Mouse (Mus musculus): ENCODE data around the gene Scnn1a. TPM values are rescaled to one million over a fixed set of nuclear protein-coding genes. Genes with fewer than 3 reads are reported as not detected.

Gene Scnn1a
- polyA plus RNA-seq, 2 experiments, result 1.9 to 2.5 TPM

- H3K27ac ChIP-seq (replicated peaks; ENCODE audit: low read depth, low read length), result peak overlapping the region; percentile 43
- no peak for TF ChIP-seq POLR2A (IDR thresholded peaks at IDR 0.05; ENCODE audit: borderline replicate concordance, extremely low read depth, insufficient read depth, insufficient read length)
- 0 out of 2 replicates have a peak overlapping the region, but pooled peaks have one; percentile 5 for H3K4me3 ChIP-seq (replicated peaks; ENCODE audit: low read length)
- H3K9me3 ChIP-seq (ENCODE audit: control insufficient read depth, low read length), result no peaks in the 10 kb centered on the region
- H3K27me3 ChIP-seq (ENCODE audit: control insufficient read depth, insufficient read depth, low read length), result no peaks in the 10 kb centered on the region
- H3K4me2 ChIP-seq (replicated peaks; ENCODE audit: low read depth, low read length, severe bottlenecking), result peak overlapping the region; percentile 37
- DNase-seq (ENCODE audit: low spot score) (peak; percentile 40), ATAC-seq (ENCODE audit: low FRiP score, low read depth) (0 out of 2 replicates have a peak, but pooled peaks have one; percentile 20)
- H3K36me3 ChIP-seq (ENCODE audit: control insufficient read depth, insufficient read depth, low read length), result peaks cover 27% of the 10 kb centered on the region
- peaks cover 48% of the 10 kb centered on the region for H3K4me1 ChIP-seq (ENCODE audit: control insufficient read depth, insufficient read depth, low read length)
- H3K9ac ChIP-seq (ENCODE audit: low read depth, low read length, severe bottlenecking), result peak overlapping the region; percentile 9; the same call in 1 of the 2 replicates
- whole genome bisulfite sequencing, result 11% methylated on average over 13 of the region's 14 CpGs
Observed at GRCm38 (mm10) chr6:125354352-125355151, 34.1 kb downstream of the Scnn1a start.

DNA sequence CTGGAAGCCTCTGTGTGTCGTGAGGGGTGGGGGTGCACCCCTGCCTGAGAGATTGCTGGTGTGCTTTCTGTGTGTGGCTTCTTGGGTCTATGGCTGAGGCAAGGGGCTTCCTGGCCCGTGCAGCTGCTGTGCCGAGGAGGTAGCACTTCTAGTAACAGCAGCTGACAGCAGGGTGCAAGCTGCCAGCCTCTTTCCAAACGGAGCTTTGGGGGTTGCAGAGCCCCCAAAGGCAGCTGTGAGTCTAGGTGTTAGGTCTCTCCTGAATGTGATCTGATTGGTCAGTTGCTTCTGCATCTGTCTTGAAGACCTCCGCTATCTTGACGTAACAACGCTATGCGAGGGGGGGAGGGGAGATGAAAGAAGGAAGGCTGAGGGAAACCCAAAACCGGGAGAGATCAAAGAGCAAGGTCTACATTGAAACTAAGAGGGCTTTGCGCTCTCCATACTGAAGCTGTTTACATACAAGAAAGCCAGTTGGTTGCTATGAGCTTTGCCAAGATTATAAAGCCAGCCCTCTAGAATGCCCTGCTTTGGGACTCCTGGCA is 34.8 kb downstream of the Scnn1a start:
- ATAC-seq (ENCODE audit: low FRiP score, low read depth) (peak; percentile 51), DNase-seq (ENCODE audit: low spot score) (peak; percentile 29)
- Histone ChIP-seq H3K9ac (ENCODE audit: low read depth, low read length, severe bottlenecking) (no peak overlapping the region), H3K36me3 (ENCODE audit: control insufficient read depth, insufficient read depth, low read length) (peaks cover 33% of the 10 kb centered on the region), H3K4me3 (replicated peaks; ENCODE audit: low read length) (0 out of 2 replicates have a peak overlapping the region, but pooled peaks have one; percentile 5), H3K4me1 (ENCODE audit: control insufficient read depth, insufficient read depth, low read length) (peaks cover 48% of the 10 kb centered on the region), H3K27me3 (ENCODE audit: control insufficient read depth, insufficient read depth, low read length) (no peaks in the 10 kb centered on the region), H3K9me3 (ENCODE audit: control insufficient read depth, low read length) (no peaks in the 10 kb centered on the region), H3K27ac (replicated peaks; ENCODE audit: low read depth, low read length) (peak overlapping the region; percentile 43; the same call in 1 of the 2 replicates), H3K4me2 (replicated peaks; ENCODE audit: low read depth, low read length, severe bottlenecking) (peak overlapping the region; percentile 37)
- WGBS, result 7% methylated on average over 10 of the region's 10 CpGs
- TF ChIP-seq POLR2A (IDR thresholded peaks at IDR 0.05; ENCODE audit: borderline replicate concordance, extremely low read depth, insufficient read depth, insufficient read length), result no peak

- H3K4me2 ChIP-seq (replicated peaks; ENCODE audit: low read depth, low read length, severe bottlenecking), result no peak overlapping the region
Observed at GRCm38 (mm10) chr6:125356264-125356663, 35.8 kb downstream of the Scnn1a start.

GRCm38 (mm10) chr6:125357334-125357733 is 36.9 kb downstream of the Scnn1a start:
- 85% methylated on average over 15 of the region's 15 CpGs for WGBS
- Histone ChIP-seq H3K4me3 (replicated peaks; ENCODE audit: low read length) (no peak overlapping the region), H3K9me3 (ENCODE audit: control insufficient read depth, low read length) (no peaks in the 10 kb centered on the region), H3K27me3 (ENCODE audit: control insufficient read depth, insufficient read depth, low read length) (no peaks in the 10 kb centered on the region; the same call in 1 of the 2 replicates), H3K36me3 (ENCODE audit: control insufficient read depth, insufficient read depth, low read length) (peaks cover 54% of the 10 kb centered on the region), H3K4me2 (replicated peaks; ENCODE audit: low read depth, low read length, severe bottlenecking) (no peak overlapping the region), H3K4me1 (ENCODE audit: control insufficient read depth, insufficient read depth, low read length) (peaks cover 34% of the 10 kb centered on the region), H3K9ac (ENCODE audit: low read depth, low read length, severe bottlenecking) (no peak overlapping the region), H3K27ac (replicated peaks; ENCODE audit: low read depth, low read length) (no peak overlapping the region)
- ATAC-seq (ENCODE audit: low FRiP score, low read depth) (no peak), DNase-seq (ENCODE audit: low spot score) (no peak)
- no peak for TF ChIP-seq POLR2A (IDR thresholded peaks at IDR 0.05; ENCODE audit: borderline replicate concordance, extremely low read depth, insufficient read depth, insufficient read length)

More at GRCm38 (mm10) chr6:125356264-125356663, 35.8 kb downstream of the Scnn1a start:
- DNase-seq (ENCODE audit: low spot score) (no peak), ATAC-seq (ENCODE audit: low FRiP score, low read depth) (no peak)
- TF ChIP-seq POLR2A (IDR thresholded peaks at IDR 0.05; ENCODE audit: borderline replicate concordance, extremely low read depth, insufficient read depth, insufficient read length), result no peak
- Histone ChIP-seq H3K36me3 (ENCODE audit: control insufficient read depth, insufficient read depth, low read length) (peaks cover 43% of the 10 kb centered on the region), H3K4me1 (ENCODE audit: control insufficient read depth, insufficient read depth, low read length) (peaks cover 43% of the 10 kb centered on the region), H3K27ac (replicated peaks; ENCODE audit: low read depth, low read length) (no peak overlapping the region), H3K9ac (ENCODE audit: low read depth, low read length, severe bottlenecking) (no peak overlapping the region), H3K4me3 (replicated peaks; ENCODE audit: low read length) (no peak overlapping the region), H3K27me3 (ENCODE audit: control insufficient read depth, insufficient read depth, low read length) (no peaks in the 10 kb centered on the region), H3K9me3 (ENCODE audit: control insufficient read depth, low read length) (no peaks in the 10 kb centered on the region)
- 21% methylated on average over 8 of the region's 8 CpGs for WGBS

DNA sequence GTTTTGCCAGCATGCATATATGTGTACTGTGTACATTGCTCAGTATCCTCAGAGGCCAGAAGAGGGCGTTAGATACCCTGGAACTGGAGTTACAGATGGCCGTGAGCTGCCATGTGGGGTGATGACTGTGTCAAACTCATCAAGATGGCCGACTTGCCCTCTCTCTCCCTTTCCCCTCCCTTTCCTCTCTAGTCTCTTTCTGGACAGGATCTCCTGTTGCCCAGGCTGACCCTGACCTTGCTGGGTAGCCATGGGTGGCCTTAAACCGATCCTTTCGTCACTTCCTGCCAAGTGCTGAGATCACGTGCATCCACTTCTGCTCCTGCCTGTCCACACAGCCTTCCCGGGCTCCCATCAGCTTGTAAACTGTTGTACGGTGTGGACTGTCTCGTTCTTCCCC is 39.5 kb downstream of the Scnn1a start:
- no peak overlapping the region for H3K4me2 ChIP-seq (replicated peaks; ENCODE audit: low read depth, low read length, severe bottlenecking)
- H3K4me1 ChIP-seq (ENCODE audit: control insufficient read depth, insufficient read depth, low read length), result peaks cover 22% of the 10 kb centered on the region
- H3K36me3 ChIP-seq (ENCODE audit: control insufficient read depth, insufficient read depth, low read length), result peaks cover 58% of the 10 kb centered on the region
- WGBS, result 55% methylated on average over 9 of the region's 9 CpGs
- TF ChIP-seq POLR2A (IDR thresholded peaks at IDR 0.05; ENCODE audit: borderline replicate concordance, extremely low read depth, insufficient read depth, insufficient read length), result no peak
- H3K27ac ChIP-seq (replicated peaks; ENCODE audit: low read depth, low read length), result no peak overlapping the region
- no peak overlapping the region for H3K9ac ChIP-seq (ENCODE audit: low read depth, low read length, severe bottlenecking)
- H3K4me3 ChIP-seq (replicated peaks; ENCODE audit: low read length), result no peak overlapping the region
- DNase-seq (ENCODE audit: low spot score) (no peak), ATAC-seq (ENCODE audit: low FRiP score, low read depth) (no peak)
- no peaks in the 10 kb centered on the region; the same call in 1 of the 2 replicates for H3K27me3 ChIP-seq (ENCODE audit: control insufficient read depth, insufficient read depth, low read length)
- no peaks in the 10 kb centered on the region for H3K9me3 ChIP-seq (ENCODE audit: control insufficient read depth, low read length)
